Mouse (Mus musculus): ENCODE measurements at regions not wholly inside any gene's neighbourhood (a gene's known extent, or its start where the extent isn't known, plus 50 kb on each side); places are given as distances from the start of the nearest gene placed in this dataset.

GRCm38 (mm10) chr2:117710173-117710813 lies 367.5 kb upstream of the Rasgrp1 start:
- TF ChIP-seq GATA1 (IDR thresholded peaks at IDR 0.05; ENCODE audit: low read length), result no peak
- no peak for TF ChIP-seq TAL1 (IDR thresholded peaks at IDR 0.05; ENCODE audit: low read length)
- no peak overlapping the region for H3K4me3 ChIP-seq (replicated peaks)
- no peaks in the 10 kb centered on the region for H3K36me3 ChIP-seq (ENCODE audit: control insufficient read depth)
- H3K9me3 ChIP-seq (ENCODE audit: control insufficient read depth, low read length), result no peaks in the 10 kb centered on the region
- no peaks in the 10 kb centered on the region for H3K4me1 ChIP-seq (ENCODE audit: control insufficient read depth)
- no peaks in the 10 kb centered on the region for H3K27me3 ChIP-seq (ENCODE audit: control insufficient read depth)

- H3K4me3 ChIP-seq (replicated peaks), result no peak overlapping the region
- H3K4me1 ChIP-seq (ENCODE audit: control insufficient read depth), result no peaks in the 10 kb centered on the region
- peaks cover 6% of the 10 kb centered on the region for H3K9me3 ChIP-seq (ENCODE audit: control insufficient read depth, low read length)
- TF ChIP-seq TAL1 (IDR thresholded peaks at IDR 0.05; ENCODE audit: low read length) (no peak), GATA1 (IDR thresholded peaks at IDR 0.05; ENCODE audit: low read length) (no peak)
- H3K27me3 ChIP-seq (ENCODE audit: control insufficient read depth), result no peaks in the 10 kb centered on the region
- H3K36me3 ChIP-seq (ENCODE audit: control insufficient read depth), result no peaks in the 10 kb centered on the region
Measured at GRCm38 (mm10) chr2:117724066-117724465, 381.3 kb upstream of the Rasgrp1 start.

GRCm38 (mm10) chr2:117731253-117731652 lies 380.4 kb upstream of the Thbs1 start:
- Histone ChIP-seq H3K9me3 (ENCODE audit: control insufficient read depth, low read length) (no peaks in the 10 kb centered on the region), H3K4me3 (replicated peaks) (no peak overlapping the region)

GRCm38 (mm10) chr2:117742413-117742812 lies 369.3 kb upstream of the Thbs1 start:
- no peak for TF ChIP-seq GATA1 (IDR thresholded peaks at IDR 0.05; ENCODE audit: low read length)
- no peak for TF ChIP-seq TAL1 (IDR thresholded peaks at IDR 0.05; ENCODE audit: low read length)
- Histone ChIP-seq H3K9me3 (ENCODE audit: control insufficient read depth, low read length) (0 out of 2 replicates have a peak, but pooled peaks cover 4% of the 10 kb centered on the region), H3K27me3 (ENCODE audit: control insufficient read depth) (no peaks in the 10 kb centered on the region), H3K4me1 (ENCODE audit: control insufficient read depth) (no peaks in the 10 kb centered on the region), H3K4me3 (replicated peaks) (no peak overlapping the region), H3K36me3 (ENCODE audit: control insufficient read depth) (no peaks in the 10 kb centered on the region)

More at GRCm38 (mm10) chr2:117731253-117731652, 380.4 kb upstream of the Thbs1 start:
- TF ChIP-seq TAL1 (IDR thresholded peaks at IDR 0.05; ENCODE audit: low read length) (no peak), GATA1 (IDR thresholded peaks at IDR 0.05; ENCODE audit: low read length) (no peak)
- no peaks in the 10 kb centered on the region for H3K27me3 ChIP-seq (ENCODE audit: control insufficient read depth)
- no peaks in the 10 kb centered on the region for H3K36me3 ChIP-seq (ENCODE audit: control insufficient read depth)
- no peaks in the 10 kb centered on the region for H3K4me1 ChIP-seq (ENCODE audit: control insufficient read depth)

GRCm38 (mm10) chr2:117743901-117744300 lies 367.8 kb upstream of the Thbs1 start:
- TF ChIP-seq GATA1 (IDR thresholded peaks at IDR 0.05; ENCODE audit: low read length), result no peak
- TF ChIP-seq TAL1 (IDR thresholded peaks at IDR 0.05; ENCODE audit: low read length), result no peak
- no peaks in the 10 kb centered on the region for H3K27me3 ChIP-seq (ENCODE audit: control insufficient read depth)
- no peaks in the 10 kb centered on the region for H3K4me1 ChIP-seq (ENCODE audit: control insufficient read depth)
- 0 out of 2 replicates have a peak, but pooled peaks cover 4% of the 10 kb centered on the region for H3K9me3 ChIP-seq (ENCODE audit: control insufficient read depth, low read length)
- H3K4me3 ChIP-seq (replicated peaks), result no peak overlapping the region
- no peaks in the 10 kb centered on the region for H3K36me3 ChIP-seq (ENCODE audit: control insufficient read depth)

GRCm38 (mm10) chr2:117745767-117746166 lies 365.9 kb upstream of the Thbs1 start:
- Histone ChIP-seq H3K36me3 (ENCODE audit: control insufficient read depth) (no peaks in the 10 kb centered on the region), H3K4me1 (ENCODE audit: control insufficient read depth) (no peaks in the 10 kb centered on the region), H3K4me3 (replicated peaks) (no peak overlapping the region), H3K27me3 (ENCODE audit: control insufficient read depth) (no peaks in the 10 kb centered on the region), H3K9me3 (ENCODE audit: control insufficient read depth, low read length) (0 out of 2 replicates have a peak, but pooled peaks cover 4% of the 10 kb centered on the region)
- TF ChIP-seq GATA1 (IDR thresholded peaks at IDR 0.05; ENCODE audit: low read length) (no peak), TAL1 (IDR thresholded peaks at IDR 0.05; ENCODE audit: low read length) (no peak)

- TF ChIP-seq TAL1 (IDR thresholded peaks at IDR 0.05; ENCODE audit: low read length), result no peak
- TF ChIP-seq GATA1 (IDR thresholded peaks at IDR 0.05; ENCODE audit: low read length), result no peak
- no peaks in the 10 kb centered on the region for H3K4me1 ChIP-seq (ENCODE audit: control insufficient read depth)
- no peak overlapping the region for H3K4me3 ChIP-seq (replicated peaks)
- H3K27me3 ChIP-seq (ENCODE audit: control insufficient read depth), result no peaks in the 10 kb centered on the region
- 0 out of 2 replicates have a peak, but pooled peaks cover 4% of the 10 kb centered on the region for H3K9me3 ChIP-seq (ENCODE audit: control insufficient read depth, low read length)
- H3K36me3 ChIP-seq (ENCODE audit: control insufficient read depth), result no peaks in the 10 kb centered on the region
Measured at GRCm38 (mm10) chr2:117747136-117747535, 364.5 kb upstream of the Thbs1 start.

- Histone ChIP-seq H3K4me3 (replicated peaks) (no peak overlapping the region), H3K9me3 (ENCODE audit: control insufficient read depth, low read length) (0 out of 2 replicates have a peak, but pooled peaks cover 4% of the 10 kb centered on the region), H3K36me3 (ENCODE audit: control insufficient read depth) (no peaks in the 10 kb centered on the region), H3K27me3 (ENCODE audit: control insufficient read depth) (no peaks in the 10 kb centered on the region), H3K4me1 (ENCODE audit: control insufficient read depth) (no peaks in the 10 kb centered on the region)
- TF ChIP-seq TAL1 (IDR thresholded peaks at IDR 0.05; ENCODE audit: low read length) (no peak), GATA1 (IDR thresholded peaks at IDR 0.05; ENCODE audit: low read length) (no peak)
Measured at GRCm38 (mm10) chr2:117748892-117749291, 362.8 kb upstream of the Thbs1 start.

GRCm38 (mm10) chr2:117759491-117760013 lies 352.1 kb upstream of the Thbs1 start:
- H3K9me3 ChIP-seq (ENCODE audit: control insufficient read depth, low read length), result no peaks in the 10 kb centered on the region
- H3K27me3 ChIP-seq (ENCODE audit: control insufficient read depth), result no peaks in the 10 kb centered on the region
- no peak overlapping the region for H3K4me3 ChIP-seq (replicated peaks)
- no peaks in the 10 kb centered on the region for H3K36me3 ChIP-seq (ENCODE audit: control insufficient read depth)
- H3K4me1 ChIP-seq (ENCODE audit: control insufficient read depth), result no peaks in the 10 kb centered on the region
- TF ChIP-seq GATA1 (IDR thresholded peaks at IDR 0.05; ENCODE audit: low read length) (no peak), TAL1 (IDR thresholded peaks at IDR 0.05; ENCODE audit: low read length) (no peak)

All from erythroblast, embryonic 14.5 days (primary cell).